Mouse (Mus musculus): ENCODE measurements around the gene Fbxl3.

- TF ChIP-seq CTCF (IDR thresholded peaks at IDR 0.05; ENCODE audit: low read depth) = no peak
- no peak for TF ChIP-seq EP300 (IDR thresholded peaks at IDR 0.05; ENCODE audit: low read depth)
These were observed 4.3 kb downstream of the Fbxl3 start for GRCm38 (mm10) chr14:103095036-103095435.
